Mouse (Mus musculus) erythroid progenitor cell, adult 5-6 weeks (primary cell): ENCODE results near the gene Ddrgk1. TPM values are rescaled to one million over a fixed set of nuclear protein-coding genes. Genes with fewer than 3 reads are reported as not detected.
A peak's percentile ranks its signal among the peaks of the same experiment; 100 is the strongest.
"Not testable (repeated sequence)": the region's sequence is repeated elsewhere in the genome, so short reads cannot be mapped to it uniquely, and the experiment has no call there.

ENCODE experiments used
- ATAC-seq: replicated peaks from 2 replicates; pipeline ENCODE4 v1.8.0; 2016; ENCODE audit warnings: moderate number of reproducible peaks, mild to moderate bottlenecking, moderate TSS enrichment, inconsistent platforms; ENCODE audit not compliant: poor library complexity, low FRiP score, severe bottlenecking
- total RNA-seq, 2 experiments: library from RNA; stranded (forward) in 1 of 2; stranded (reverse) in 1 of 2; fragments of 150-400 nt in 1 of 2; fragments of 186-747, 209-891 nt in 1 of 2; gene quantifications; 2 replicates each; pipeline versions ENCODE4 v1.2.3 to v1.2.4; 2015 to 2017; ENCODE audit warnings: low replicate concordance in 2 of 2

The Ddrgk1 gene
- total RNA-seq, 2 experiments from 2014 or later = 28.1 to 68.5 TPM

- ATAC-seq = peak; percentile 78
Measured at GRCm38 (mm10) chr2:130655660-130656339, 8.7 kb downstream of the Ddrgk1 start.

GRCm38 (mm10) chr2:130653760-130654159 lies 10.7 kb downstream of the Ddrgk1 start:
- ATAC-seq = no peak

- no peak for ATAC-seq
Measured at GRCm38 (mm10) chr2:130653303-130653702, 11.2 kb downstream of the Ddrgk1 start.

GRCm38 (mm10) chr2:130649028-130649427 lies 15.4 kb downstream of the Ddrgk1 start:
- not testable (repeated sequence) for ATAC-seq

- no peak for ATAC-seq
Measured at GRCm38 (mm10) chr2:130645198-130645597, 19.3 kb downstream of the Ddrgk1 start.

- peak; percentile 96 for ATAC-seq
Measured at GRCm38 (mm10) chr2:130642684-130643369, 21.6 kb downstream of the Ddrgk1 start, which contains the start of gene Lzts3. Gene Lzts3, minus strand, starts transcription at chr2:130642803.

GRCm38 (mm10) chr2:130642197-130642660 lies 22.2 kb downstream of the Ddrgk1 start:
- ATAC-seq = no peak

GRCm38 (mm10) chr2:130641351-130642025 lies 23.0 kb downstream of the Ddrgk1 start:
- ATAC-seq = no peak

- no peak for ATAC-seq
Measured at GRCm38 (mm10) chr2:130639276-130639675, 25.2 kb downstream of the Ddrgk1 start.

GRCm38 (mm10) chr2:130638101-130638611 lies 26.3 kb downstream of the Ddrgk1 start:
- no peak for ATAC-seq

GRCm38 (mm10) chr2:130635847-130636246 lies 28.6 kb downstream of the Ddrgk1 start:
- peak; percentile 47; the same call in 1 of the 2 replicates for ATAC-seq

GRCm38 (mm10) chr2:130634739-130635411 lies 29.6 kb downstream of the Ddrgk1 start:
- ATAC-seq = 0 out of 2 replicates have a peak, but pooled peaks have one; percentile 21

GRCm38 (mm10) chr2:130634006-130634738 lies 30.3 kb downstream of the Ddrgk1 start:
- ATAC-seq = no peak

GRCm38 (mm10) chr2:130632887-130633675 lies 31.4 kb downstream of the Ddrgk1 start:
- no peak for ATAC-seq

- ATAC-seq = no peak
Measured at GRCm38 (mm10) chr2:130632416-130632815, 32.0 kb downstream of the Ddrgk1 start.

- peak; percentile 91 for ATAC-seq
Measured at GRCm38 (mm10) chr2:130629839-130630203, 34.6 kb downstream of the Ddrgk1 start, which contains the start of the genes Fastkd5 and Ubox5. Gene Fastkd5, minus strand, starts transcription at chr2:130630027. Gene Ubox5, minus strand, starts transcription at chr2:130630038.

- peak; percentile 64 for ATAC-seq
Measured at GRCm38 (mm10) chr2:130629080-130629838, 35.2 kb downstream of the Ddrgk1 start.
